Mouse (Mus musculus) neural tube, embryonic 14.5 days (tissue): ENCODE measurements around the gene Cdca4. TPM values are rescaled to one million over a fixed set of nuclear protein-coding genes. Genes with fewer than 3 reads are reported as not detected.

ENCODE experiments used
- ATAC-seq: fragments of 200-750 bp; cut with Nextera tagmentation; 2 replicates; pipeline ENCODE4 v1.8.0; 2017; ENCODE audit warnings: low read depth, mild to moderate bottlenecking, moderate TSS enrichment, moderate library complexity
- H3K27ac ChIP-seq: fragments of 300-500 bp; sonication (generic); 2 replicates; pipeline ENCODE4 v1.5.1; 2014; ENCODE audit warnings: low read depth, mild to moderate bottlenecking, control low read depth, low read length, moderate library complexity, mixed read lengths
- H3K27me3 ChIP-seq: fragments of 300-500 bp; sonication (generic); 2 replicates; pipeline ENCODE4 v1.6.1; 2014; ENCODE audit warnings: low read length; ENCODE audit not compliant: control insufficient read depth, insufficient read depth
- H3K36me3 ChIP-seq: fragments of 300-500 bp; sonication (generic); 2 replicates; pipeline ENCODE4 v1.6.1; 2014; ENCODE audit warnings: low read length, mixed read lengths; ENCODE audit not compliant: control insufficient read depth, insufficient read depth
- H3K4me1 ChIP-seq: fragments of 300-500 bp; sonication (generic); 2 replicates; pipeline ENCODE4 v1.6.1; 2014; ENCODE audit warnings: low read length; ENCODE audit not compliant: control insufficient read depth, insufficient read depth
- H3K4me2 ChIP-seq: fragments of 300-500 bp; sonication (generic); 2 replicates; pipeline ENCODE4 v1.6.1; 2014; ENCODE audit warnings: mild to moderate bottlenecking, low read depth, low read length, control low read depth
- H3K4me3 ChIP-seq: fragments of 300-500 bp; sonication (generic); 2 replicates; pipeline ENCODE4 v1.5.1; 2014; ENCODE audit warnings: low read depth, low read length, control low read depth, mixed read lengths
- H3K9ac ChIP-seq: fragments of 300-500 bp; sonication (generic); replicated peaks from 2 replicates; pipeline ENCODE4 v1.6.1; 2014; ENCODE audit warnings: low read depth, mild to moderate bottlenecking, control low read depth, low read length, mixed read lengths
- H3K9me3 ChIP-seq: fragments of 300-500 bp; sonication (generic); 2 replicates; pipeline ENCODE4 v1.6.1; 2016; ENCODE audit warnings: low read length; ENCODE audit not compliant: control insufficient read depth
- WGBS: fragments of 180-500 bp; shearing (Covaris S2); extraction: QIAGEN DNeasy Blood & Tissue Kit; methylation state at CpG from one replicate; pipeline ENCODE4 v1.1.7; 2014; 5-methylcytosine and 5-hydroxymethylcytosine counted together
- polyA plus RNA-seq: library from polyadenylated mRNA; unstranded; fragments of >200 nt; fragmentation: Nextera tagmentation; extraction: Ambion mirVana; gene quantifications from 2 replicates; pipeline ENCODE4 v1.2.1, GENCODE M21; 2014

Cdca4 gene
- polyA plus RNA-seq, 1 experiment from 2014 or later, result 33.6 TPM

DNA sequence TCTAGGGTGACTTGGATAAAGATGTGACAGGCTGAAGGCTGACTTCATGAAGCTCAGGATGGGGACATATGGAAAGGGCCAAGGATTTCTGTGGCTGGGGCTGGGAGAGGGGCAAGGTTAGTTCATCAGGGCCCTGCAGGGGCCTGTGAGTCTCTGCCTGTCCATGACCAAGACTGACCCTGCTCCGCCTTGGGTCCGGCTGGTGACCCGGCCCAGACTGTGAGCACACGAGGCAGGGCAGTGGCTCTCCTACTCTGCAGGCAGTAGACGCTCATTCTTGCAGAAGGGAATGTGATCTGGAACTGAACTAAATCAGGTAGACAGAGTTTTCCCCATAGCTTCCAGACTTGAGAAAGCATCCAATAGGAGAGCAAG, 21.0 kb downstream of the Cdca4 start:
- peak overlapping the region; percentile 98 for H3K4me2 ChIP-seq
- peak; percentile 28 for ATAC-seq
- peaks cover 13% of the 10 kb centered on the region for H3K4me1 ChIP-seq
- no peaks in the 10 kb centered on the region for H3K9me3 ChIP-seq
- H3K9ac ChIP-seq, result peak overlapping the region; percentile 41
- WGBS, result 62% methylated on average over 5 of the region's 5 CpGs
- peak overlapping the region; percentile 68 for H3K4me3 ChIP-seq
- H3K36me3 ChIP-seq, result peaks cover 4% of the 10 kb centered on the region; the same call in 1 of the 2 replicates
- peak overlapping the region; percentile 78 for H3K27ac ChIP-seq
- no peaks in the 10 kb centered on the region for H3K27me3 ChIP-seq

DNA sequence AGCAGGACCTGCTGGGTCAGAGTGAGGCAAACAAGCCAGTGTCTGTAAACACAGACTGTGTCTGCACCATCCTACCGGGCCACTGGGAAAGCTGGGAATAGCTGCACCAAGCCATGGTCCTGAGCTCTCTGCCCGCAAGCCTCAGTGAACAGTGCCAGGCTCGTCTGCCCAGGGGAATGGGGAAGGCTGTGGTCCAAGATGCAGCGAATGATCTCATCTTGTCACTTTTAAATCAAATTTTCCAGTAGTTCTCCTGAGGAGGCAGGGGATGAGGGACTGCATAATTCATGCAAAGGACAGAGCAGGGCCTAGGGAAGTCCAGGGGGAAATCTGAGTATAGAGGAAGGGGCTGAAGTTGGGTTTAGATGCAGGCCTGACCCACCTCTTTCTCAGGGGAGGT, 21.4 kb downstream of the Cdca4 start:
- Histone ChIP-seq H3K4me1 (peaks cover 13% of the 10 kb centered on the region), H3K9ac (peak overlapping the region; percentile 41), H3K9me3 (no peaks in the 10 kb centered on the region), H3K27me3 (no peaks in the 10 kb centered on the region), H3K27ac (peak overlapping the region; percentile 78; the same call in 1 of the 2 replicates), H3K4me2 (no peak overlapping the region; the same call in 1 of the 2 replicates), H3K36me3 (peaks cover 4% of the 10 kb centered on the region; the same call in 1 of the 2 replicates), H3K4me3 (no peak overlapping the region)
- no peak for ATAC-seq
- 82% methylated on average over 4 of the region's 4 CpGs for WGBS

DNA sequence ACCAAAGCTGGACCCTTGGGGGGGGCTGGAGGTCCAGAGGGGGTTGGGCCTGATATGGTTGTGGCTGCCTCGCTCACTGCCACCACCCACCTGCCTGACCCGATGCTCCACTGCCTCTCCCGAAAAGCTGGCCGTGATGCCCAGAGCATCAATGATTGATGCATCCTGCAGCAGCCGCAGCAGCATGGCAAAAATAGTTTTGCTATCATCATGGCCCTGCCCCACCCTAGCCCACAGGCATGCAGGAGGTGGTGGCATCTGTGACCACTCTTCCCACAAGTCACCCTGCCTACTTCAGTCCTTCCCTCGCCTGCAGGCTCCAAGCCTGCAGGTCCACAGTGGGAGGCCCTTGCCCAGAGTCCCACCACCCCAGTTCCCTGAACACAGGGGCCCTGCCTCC, 23.2 kb downstream of the Cdca4 start:
- H3K9ac ChIP-seq, result no peak overlapping the region
- no peak overlapping the region for H3K4me2 ChIP-seq
- H3K9me3 ChIP-seq, result no peaks in the 10 kb centered on the region
- H3K4me3 ChIP-seq, result no peak overlapping the region
- no peaks in the 10 kb centered on the region for H3K36me3 ChIP-seq
- no peak overlapping the region for H3K27ac ChIP-seq
- peaks cover 20% of the 10 kb centered on the region for H3K4me1 ChIP-seq
- WGBS, result 83% methylated on average over 6 of the region's 6 CpGs
- no peak for ATAC-seq
- no peaks in the 10 kb centered on the region; the same call in 1 of the 2 replicates for H3K27me3 ChIP-seq

DNA sequence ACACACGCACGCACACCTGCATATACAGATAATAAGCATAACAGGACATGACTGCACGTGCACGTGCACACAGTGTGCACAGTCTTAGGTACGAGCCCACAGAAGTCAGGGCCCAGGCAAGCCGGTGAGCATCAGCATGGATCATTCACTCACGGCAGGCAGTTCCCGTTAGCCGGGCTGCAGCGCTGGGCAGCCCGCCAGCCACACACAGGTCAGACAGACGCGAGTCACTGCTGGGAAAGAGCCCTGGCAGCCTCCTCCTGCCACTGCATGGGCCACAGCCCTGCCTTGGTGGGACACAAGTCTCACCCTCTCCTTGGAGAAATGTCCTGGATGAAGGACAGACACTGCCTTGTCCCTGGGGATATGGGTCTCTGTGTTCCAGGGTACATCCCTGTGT, 25.2 kb downstream of the Cdca4 start:
- H3K9ac ChIP-seq, result no peak overlapping the region; the same call in 1 of the 2 replicates

DNA sequence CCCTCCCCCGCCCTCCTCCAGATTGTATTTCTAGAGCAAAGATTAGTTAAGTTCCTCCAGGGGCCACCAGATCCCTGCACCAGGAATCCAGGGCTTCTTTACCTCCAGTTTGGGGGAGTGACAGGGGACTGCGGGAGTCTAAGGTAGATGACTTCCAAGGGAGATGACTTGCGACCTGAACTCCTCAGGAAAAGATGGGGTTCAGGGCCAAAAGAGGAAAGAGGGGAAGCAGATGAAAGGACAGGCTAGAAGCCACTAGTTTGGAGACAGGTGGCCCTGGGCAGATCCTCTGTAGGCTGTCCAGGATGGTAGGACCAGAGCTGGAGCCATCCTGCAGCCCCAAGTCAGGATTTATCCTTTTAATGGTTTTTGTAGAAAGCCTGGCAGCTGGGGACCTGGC, 26.3 kb downstream of the Cdca4 start:
- Histone ChIP-seq H3K27me3 (no peaks in the 10 kb centered on the region; the same call in 1 of the 2 replicates), H3K27ac (no peak overlapping the region), H3K36me3 (no peaks in the 10 kb centered on the region), H3K9me3 (no peaks in the 10 kb centered on the region), H3K4me2 (peak overlapping the region; percentile 100), H3K9ac (no peak overlapping the region), H3K4me1 (peaks cover 7% of the 10 kb centered on the region; the same call in 1 of the 2 replicates), H3K4me3 (no peak overlapping the region)
- WGBS, result 29% methylated on average over 3 of the region's 3 CpGs
- ATAC-seq, result no peak

More for the DNA sequence above, 25.2 kb downstream of the Cdca4 start:
- Histone ChIP-seq H3K27me3 (no peaks in the 10 kb centered on the region; the same call in 1 of the 2 replicates), H3K27ac (no peak overlapping the region), H3K4me3 (no peak overlapping the region), H3K36me3 (no peaks in the 10 kb centered on the region), H3K4me2 (no peak overlapping the region), H3K4me1 (peaks cover 13% of the 10 kb centered on the region), H3K9me3 (no peaks in the 10 kb centered on the region)
- no peak for ATAC-seq
- WGBS, result 41% methylated on average over 13 of the region's 13 CpGs

DNA sequence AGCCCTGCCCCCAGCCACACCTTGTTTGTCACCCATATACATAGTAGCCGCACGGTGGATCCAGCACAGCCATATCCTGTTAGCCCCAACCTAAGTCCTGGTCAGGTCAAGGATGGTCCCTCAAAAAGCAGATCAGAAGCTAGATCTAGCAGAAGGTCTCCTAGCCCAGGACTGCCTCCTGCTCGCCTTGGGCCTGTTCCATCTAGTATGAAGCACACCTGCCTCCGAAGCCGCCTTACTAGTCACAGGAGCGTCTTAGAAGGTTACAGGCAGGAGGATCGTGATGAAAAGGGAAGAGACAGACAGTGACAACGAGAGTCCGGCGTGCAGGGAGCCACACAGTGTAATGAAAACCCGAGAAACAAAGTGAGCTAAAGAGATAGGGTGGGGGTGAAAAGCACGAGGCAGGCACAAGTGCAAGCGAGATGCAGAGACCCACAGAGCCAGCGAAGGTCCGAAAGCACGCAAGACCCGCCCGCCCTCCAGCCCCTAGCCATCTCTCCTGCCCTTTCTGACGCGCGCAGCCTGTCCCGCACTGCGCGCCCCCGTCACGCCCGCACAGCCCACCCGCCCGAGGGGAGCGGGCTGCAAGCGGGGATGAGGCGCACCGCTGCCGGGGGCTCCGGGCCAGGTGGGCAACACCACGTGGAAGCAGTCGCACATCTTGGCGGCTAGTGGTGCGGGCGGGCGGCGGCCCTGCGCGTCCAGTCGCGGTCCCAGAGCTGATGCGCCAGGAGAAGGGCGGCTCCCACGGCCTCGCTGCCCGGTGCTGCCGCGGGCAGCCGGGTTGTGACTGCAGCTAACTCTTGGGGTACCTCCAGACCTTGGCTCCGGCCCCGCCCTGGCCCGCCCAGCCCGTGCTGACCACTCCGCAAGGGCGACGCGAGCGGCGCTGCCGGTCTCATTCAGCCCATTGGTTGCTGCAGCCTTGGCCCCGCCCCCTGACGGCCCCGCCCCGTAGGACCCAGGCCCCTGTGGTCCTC, 27.1 kb downstream of the Cdca4 start, which contains the start of gene Ahnak2:
TSS of gene Ahnak2 (minus strand) at position 794 of the 983 bp plus-strand sequence.
- Histone ChIP-seq H3K27ac (no peak within 1 kb of the TSS), H3K9ac (peak within 1 kb of the TSS; percentile 69), H3K27me3 (no peaks in the 10 kb centered on the region; the same call in 1 of the 2 replicates), H3K9me3 (no peaks in the 10 kb centered on the region), H3K4me3 (peak within 1 kb of the TSS; percentile 61), H3K36me3 (no peaks in the 10 kb centered on the region), H3K4me2 (peak within 1 kb of the TSS; percentile 100), H3K4me1 (peaks cover 7% of the 10 kb centered on the region; the same call in 1 of the 2 replicates)
- ATAC-seq, result peak; percentile 45
- WGBS, result 5% methylated on average over 68 of the region's 69 CpGs

DNA sequence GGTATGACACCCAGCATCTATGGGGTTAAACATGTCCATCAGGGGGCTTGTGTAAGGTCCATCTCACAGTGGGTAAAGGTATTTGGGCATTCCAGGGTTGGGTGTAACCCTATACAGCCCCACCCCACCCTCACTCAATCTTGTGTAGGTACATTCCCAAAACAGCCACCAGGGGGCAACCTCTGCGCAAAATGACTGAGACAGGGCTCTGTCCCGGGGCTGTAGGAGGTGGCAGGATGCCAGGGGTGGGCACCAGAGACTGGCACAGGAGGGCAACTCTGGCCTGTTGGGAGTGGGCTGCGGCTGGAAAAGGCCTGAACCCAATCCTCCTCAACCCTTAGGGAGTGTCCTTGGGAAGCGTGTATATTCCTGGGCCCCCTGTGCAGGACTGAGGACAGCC, 28.7 kb downstream of the Cdca4 start:
- peaks cover 7% of the 10 kb centered on the region; the same call in 1 of the 2 replicates for H3K4me1 ChIP-seq
- H3K4me2 ChIP-seq, result no peak overlapping the region
- H3K9me3 ChIP-seq, result no peaks in the 10 kb centered on the region
- no peak overlapping the region for H3K9ac ChIP-seq
- no peak overlapping the region for H3K4me3 ChIP-seq
- H3K36me3 ChIP-seq, result no peaks in the 10 kb centered on the region
- ATAC-seq, result peak; percentile 26; the same call in 1 of the 2 replicates
- 12% methylated on average over 4 of the region's 4 CpGs for WGBS
- no peak overlapping the region for H3K27ac ChIP-seq
- H3K27me3 ChIP-seq, result no peaks in the 10 kb centered on the region; the same call in 1 of the 2 replicates

DNA sequence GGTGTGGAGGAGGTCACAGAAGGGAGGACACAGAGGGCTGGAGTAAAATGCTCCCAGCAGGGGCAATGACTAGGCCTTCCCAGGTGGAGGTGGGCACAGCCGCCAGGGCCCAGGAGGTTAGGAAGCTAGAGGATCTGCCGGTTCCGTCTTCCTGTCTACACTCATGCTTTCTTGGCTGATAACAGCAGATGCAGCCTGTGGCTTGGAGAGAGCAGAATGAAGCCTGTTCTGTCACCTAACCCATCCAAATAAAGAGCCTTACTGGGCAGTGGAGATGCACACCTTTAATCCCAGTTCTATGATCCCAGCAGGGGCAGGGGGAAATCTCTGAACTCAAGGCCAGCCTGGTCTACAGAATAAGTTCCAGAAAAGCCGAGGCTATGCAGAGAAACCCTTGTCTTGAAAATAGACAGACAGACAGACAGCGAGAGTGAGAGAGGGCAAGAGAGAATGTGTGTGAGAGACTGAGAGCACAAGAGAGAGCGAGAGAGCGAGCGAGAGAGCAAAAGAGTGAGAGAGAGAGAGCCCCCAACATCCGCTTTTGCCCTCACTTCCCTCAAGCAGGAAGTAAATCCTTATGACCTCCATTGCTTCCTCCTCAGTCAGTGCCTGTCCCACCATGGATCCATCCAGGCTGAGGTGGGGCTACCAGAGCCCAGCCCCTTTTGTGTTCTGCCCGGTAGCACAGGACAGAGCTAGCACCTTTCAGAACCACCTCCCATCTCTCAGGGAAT, 29.8 kb downstream of the Cdca4 start:
- Histone ChIP-seq H3K9me3 (no peaks in the 10 kb centered on the region), H3K9ac (no peak overlapping the region), H3K27ac (no peak overlapping the region), H3K27me3 (no peaks in the 10 kb centered on the region; the same call in 1 of the 2 replicates), H3K4me1 (peaks cover 7% of the 10 kb centered on the region; the same call in 1 of the 2 replicates), H3K4me3 (no peak overlapping the region), H3K36me3 (no peaks in the 10 kb centered on the region), H3K4me2 (no peak overlapping the region)
- ATAC-seq, result no peak
- WGBS, result 85% methylated on average over 10 of the region's 10 CpGs
